Comparison of ENCODE assay signal across 23 mouse cellular contexts in genomic region chr8:125639631-125640030, GRCm38 (mm10). TPM values are rescaled to one million over a fixed set of nuclear protein-coding genes. Genes with fewer than 3 reads are reported as not detected.
DNase-seq lines count a peak whose midpoint lies in the region; ATAC-seq and TF ChIP-seq lines count a peak whose summit lies in the region.
"Had no signal": no experiment of that assay in that cellular context is flagged by ENCODE, and none has a peak within 500 bp of the region (broad histone marks: within the 10 kb centered on the region; RNA-seq: fewer than 3 reads in every experiment).

No protein-coding gene starts in this region.

- H3K9me3 ChIP-seq in heart, embryonic 12.5 days (replicated peaks) = peaks cover 9% of the 10 kb centered on the region
- H3K9me3 ChIP-seq: embryonic facial prominence, embryonic 12.5 days; forebrain, embryonic 13.5 days; forebrain, embryonic 15.5 days had no signal

- H3K4me2 ChIP-seq in heart, embryonic 12.5 days = no peak overlapping the region
- H3K4me2 ChIP-seq: embryonic facial prominence, embryonic 12.5 days; forebrain, embryonic 13.5 days; forebrain, embryonic 15.5 days had no signal

- no peaks in the 10 kb centered on the region for H3K36me3 ChIP-seq in heart, embryonic 12.5 days
- H3K36me3 ChIP-seq: embryonic facial prominence, embryonic 10.5 days; embryonic facial prominence, embryonic 12.5 days; forebrain, embryonic 15.5 days had no signal

- ATAC-seq in Patski = peak; percentile 36
- no peak for ATAC-seq in inflammation-experienced regulatory T-cells, adult 6 months
- no peak for ATAC-seq in heart, embryonic 12.5 days (ENCODE audit: insufficient number of reproducible peaks, low FRiP score)
- ATAC-seq: forebrain, embryonic 13.5 days; forebrain, embryonic 15.5 days; forebrain, postnatal 0 days had no signal

- H3K27ac ChIP-seq in embryonic fibroblast, embryonic 13.5 days (ENCODE audit: insufficient read depth, low read length) = peak overlapping the region; percentile 38
- H3K27ac ChIP-seq in heart, embryonic 12.5 days (ENCODE audit: poor library complexity, severe bottlenecking) = no peak overlapping the region
- H3K27ac ChIP-seq: embryonic facial prominence, embryonic 10.5 days; embryonic facial prominence, embryonic 12.5 days; forebrain, embryonic 13.5 days; forebrain, embryonic 15.5 days had no signal

- peak; percentile 63 for DNase-seq in 3134 (ENCODE audit: extremely low read depth, insufficient read length, low spot score)
- DNase-seq in 3T3-L1 (ENCODE audit: low read depth, low spot score) = peak; percentile 96
- DNase-seq in Patski (ENCODE audit: low read depth, low spot score) = no peak
- no peak for DNase-seq in ovary, adult 18-20 months (ENCODE audit: low spot score)
- no peak for DNase-seq in testis, postnatal 10 days (ENCODE audit: low spot score)
- DNase-seq: adrenal gland, adult 2 months; adrenal gland, postnatal 10 days; adrenal gland, postnatal 25 days; cerebellum, adult 11-12 months; cerebellum, adult 2 months; cerebellum, adult 9-10 months; cerebellum, postnatal 10 days; cerebellum, postnatal 25 days; forebrain, postnatal 0 days had no signal

- no peak overlapping the region for H3K4me3 ChIP-seq in embryonic fibroblast, embryonic 13.5 days (ENCODE audit: insufficient read depth, low read length)
- H3K4me3 ChIP-seq in heart, embryonic 12.5 days = no peak overlapping the region
- H3K4me3 ChIP-seq: embryonic facial prominence, embryonic 10.5 days; embryonic facial prominence, embryonic 12.5 days; erythroblast, embryonic 14.5 days; forebrain, embryonic 13.5 days; forebrain, embryonic 15.5 days had no signal

- POLR2A ChIA-PET in Patski (lab: Charles Lee) = interaction anchor here (0.6 kb wide), 1 partner anchor 424 kb away, joined by 3 read pairs; no protein-coding TSS in a partner anchor

- WGBS in heart, embryonic 12.5 days = 66% methylated on average over 2 of the region's 2 CpGs

- H3K27me3 ChIP-seq in Patski = no peaks in the 10 kb centered on the region
- H3K27me3 ChIP-seq in heart, embryonic 12.5 days (replicated peaks) = no peaks in the 10 kb centered on the region
- H3K27me3 ChIP-seq: embryonic facial prominence, embryonic 12.5 days; forebrain, embryonic 13.5 days; forebrain, embryonic 15.5 days had no signal

- H3K9ac ChIP-seq in heart, embryonic 12.5 days = no peak overlapping the region
- H3K9ac ChIP-seq: embryonic facial prominence, embryonic 12.5 days; forebrain, embryonic 13.5 days; forebrain, embryonic 15.5 days; forebrain, postnatal 0 days had no signal

- no peak for TF ChIP-seq POLR2A in embryonic fibroblast, embryonic 13.5 days (IDR thresholded peaks at IDR 0.05; ENCODE audit: low read depth, low read length)

- TF ChIP-seq CTCF in Patski (IDR thresholded peaks at IDR 0.05) = no peak
- no peak for TF ChIP-seq CTCF in embryonic fibroblast, embryonic 13.5 days (IDR thresholded peaks at IDR 0.05; ENCODE audit: borderline replicate concordance, insufficient read depth, low read length)

- H3K4me1 ChIP-seq in embryonic fibroblast, embryonic 13.5 days (ENCODE audit: control insufficient read depth, insufficient read depth, low read length) = peaks cover 5% of the 10 kb centered on the region
- peaks cover 14% of the 10 kb centered on the region for H3K4me1 ChIP-seq in heart, embryonic 12.5 days (replicated peaks)

- in situ Hi-C loops in Patski (cut with MboI; ENCODE audit: low pct_unique_long_range_greater_than_20kb) = no loop called here

- CTCF ChIA-PET in Patski (lab: Charles Lee) = interaction anchor here (1.0 kb wide), 1 partner anchor 35 kb away, joined by 3 read pairs; no protein-coding TSS in a partner anchor

RNA-seq across cellular contexts. Expression of gene Map10, which starts 30.0 kb away (rescaled TPM):
- not detected for polyA plus RNA-seq in Patski (2021)
- 2.8 TPM in 2 replicates for polyA plus RNA-seq in embryonic fibroblast, embryonic 13.5 days (2011; ENCODE audit: insufficient read length, low read depth, missing spikeins)
- under 1 TPM in 2 of 3 experiments, not detected in 1; 0.16 to 0.38 TPM for polyA plus RNA-seq in inflammation-experienced regulatory T-cells, adult 6 months (2017; shearing (Covaris generic))
- 7.9 and 8.2 TPM in 2 replicates for polyA plus RNA-seq in heart, embryonic 12.5 days (2016; fragmentation: Nextera tagmentation; extraction: Ambion mirVana)
- polyA plus RNA-seq: C2C12; erythroblast, embryonic 14.5 days had no signal

Comparison
In these comparisons a context has a peak if more than half of its experiments do, and no peak if none do; other contexts are left out.
1. DNase-seq: peak in 3134 (single experiment) and 3T3-L1 (single experiment); none in Patski (single experiment), ovary, adult 18-20 months (single experiment) and testis, postnatal 10 days (single experiment).